Comparison of ENCODE assay signal across 7 mouse cellular contexts in genomic region chr19:44895245-44895644, GRCm38 (mm10). TPM values are rescaled to one million over a fixed set of nuclear protein-coding genes. Genes with fewer than 3 reads are reported as not detected.
A peak's percentile ranks its signal among the peaks of the same experiment; 100 is the strongest.
DNase-seq lines count a peak whose midpoint lies in the region; TF ChIP-seq lines count a peak whose summit lies in the region.

No protein-coding gene starts in this region.

- peaks cover 0 to 6% of the 10 kb centered on the region in 2 experiments; a peak in 2 of 4 replicates for H3K4me1 ChIP-seq in ES-E14 (ENCODE audit: control insufficient read depth in 2 of 2, insufficient read depth in 2 of 2, low read length in 2 of 2, poor library complexity in 1 of 2)
- peaks cover 53% of the 10 kb centered on the region for H3K4me1 ChIP-seq in embryonic facial prominence, embryonic 10.5 days
- peaks cover 37% of the 10 kb centered on the region for H3K4me1 ChIP-seq in heart, embryonic 10.5 days

- no peaks in the 10 kb centered on the region for H3K36me3 ChIP-seq in ES-E14 (ENCODE audit: control insufficient read depth, insufficient read depth, low read length, poor library complexity, severe bottlenecking)
- H3K36me3 ChIP-seq in embryonic facial prominence, embryonic 10.5 days (replicated peaks), result no peaks in the 10 kb centered on the region
- no peaks in the 10 kb centered on the region for H3K36me3 ChIP-seq in heart, embryonic 10.5 days

- H3K4me3 ChIP-seq in ES-E14 (ENCODE audit: insufficient read depth in 1 of 2, low read depth in 1 of 2, low read length in 2 of 2, poor library complexity in 1 of 2, severe bottlenecking in 1 of 2), result no peak overlapping the region
- H3K4me3 ChIP-seq in embryonic facial prominence, embryonic 10.5 days, result no peak overlapping the region
- H3K4me3 ChIP-seq in heart, embryonic 10.5 days, result no peak overlapping the region

- WGBS in embryonic facial prominence, embryonic 10.5 days, result 1% methylated on average over 4 of the region's 4 CpGs
- WGBS in heart, embryonic 10.5 days, result 6% methylated on average over 4 of the region's 4 CpGs

- DNase-seq in ES-E14 (ENCODE audit: low read depth, low spot score), result no peak
- DNase-seq in adrenal gland, adult 2 months, result peak; percentile 69
- DNase-seq in embryonic facial prominence, embryonic 10.5 days (ENCODE audit: low spot score), result peak; percentile 80
- DNase-seq in heart, embryonic 10.5 days (ENCODE audit: low spot score), result peak; percentile 82
- peak; percentile 83 to 88 for DNase-seq in kidney, postnatal 4 days
- DNase-seq in lung, postnatal 10 days, result peak; percentile 80
- peak; percentile 56 for DNase-seq in right cerebral cortex, postnatal 25 days

- no peaks in the 10 kb centered on the region for H3K9me3 ChIP-seq in ES-E14 (ENCODE audit: control insufficient read depth, insufficient read depth, low read depth, low read length)
- no peaks in the 10 kb centered on the region for H3K9me3 ChIP-seq in embryonic facial prominence, embryonic 10.5 days
- no peaks in the 10 kb centered on the region for H3K9me3 ChIP-seq in heart, embryonic 10.5 days

- in situ Hi-C loops in ES-E14 (cut with MboI; ENCODE audit: low sequenced_read_pairs in 2 of 2, unreplicated experiment in 2 of 2), result loop anchor here (10.0 kb wide), 2 partner anchors 130 to 310 kb away; no protein-coding TSS in a partner anchor

- H3K27ac ChIP-seq in ES-E14 (ENCODE audit: insufficient read depth, low read depth, low read length, poor library complexity, severe bottlenecking), result no peak overlapping the region
- H3K27ac ChIP-seq in embryonic facial prominence, embryonic 10.5 days (replicated peaks), result no peak overlapping the region
- no peak overlapping the region for H3K27ac ChIP-seq in heart, embryonic 10.5 days

- no peak overlapping the region for H3K9ac ChIP-seq in ES-E14 (ENCODE audit: insufficient read depth, low read depth, low read length, poor library complexity, severe bottlenecking)

- peaks cover 89% of the 10 kb centered on the region for H3K27me3 ChIP-seq in embryonic facial prominence, embryonic 10.5 days (replicated peaks; ENCODE audit: low read depth, poor library complexity, severe bottlenecking)
- H3K27me3 ChIP-seq in heart, embryonic 10.5 days (ENCODE audit: insufficient read depth, poor library complexity, severe bottlenecking), result peaks cover 57% of the 10 kb centered on the region

TF ChIP-seq in ES-E14, 5 proteins besides CTCF, POLR2A, EP300 and RAD21:
- TF ChIP-seq ZNF384 (IDR thresholded peaks at IDR 0.05; ENCODE audit: low read depth, low read length), result no peak
- no peak for TF ChIP-seq CHD2 (IDR thresholded peaks at IDR 0.05; ENCODE audit: low read depth, low read length)
- TF ChIP-seq ZC3H11A (IDR thresholded peaks at IDR 0.05; ENCODE audit: borderline replicate concordance, low read depth, low read length), result peak; percentile 95
- no peak for TF ChIP-seq HCFC1 (IDR thresholded peaks at IDR 0.05; ENCODE audit: borderline replicate concordance, insufficient read depth, low read length)

RNA-seq across cellular contexts. Expression of gene Slf2, which starts 35.7 kb away (rescaled TPM):
- total RNA-seq in ES-E14 (2012; rRNA removed), result 35.6 and 48.3 TPM in 2 replicates
- 10 to 100 TPM; 19.6 to 21.4 TPM for total RNA-seq in adrenal gland, adult 2 months (2021)
- polyA plus RNA-seq in adrenal gland, adult 2 months (2012; rRNA removed), result 54.9 and 77.7 TPM in 2 replicates
- 56.3 and 57.8 TPM in 2 replicates for polyA plus RNA-seq in embryonic facial prominence, embryonic 10.5 days (2016; fragmentation: Nextera tagmentation; extraction: Ambion mirVana)
- 56.6 and 60.6 TPM in 2 replicates for polyA plus RNA-seq in heart, embryonic 10.5 days (2016; fragmentation: Nextera tagmentation; extraction: Ambion mirVana)
